ENCODE assay signal across 7 mouse cellular contexts in genomic region chr13:49370916-49371315, GRCm38 (mm10). TPM values are rescaled to one million over a fixed set of nuclear protein-coding genes. Genes with fewer than 3 reads are reported as not detected.
DNase-seq lines count a peak whose midpoint lies in the region; ATAC-seq and TF ChIP-seq lines count a peak whose summit lies in the region.
"Not testable (repeated sequence)": the region's sequence is repeated elsewhere in the genome, so short reads cannot be mapped to it uniquely, and the experiment has no call there.

No protein-coding gene starts in this region.

- not testable (repeated sequence) for H3K4me2 ChIP-seq in liver, postnatal 0 days (ENCODE audit: low read depth, low read length); neural tube, embryonic 11.5 days (ENCODE audit: low read depth)

- not testable (repeated sequence) for H3K9me3 ChIP-seq in hindbrain, embryonic 10.5 days; limb, embryonic 10.5 days (replicated peaks); liver, postnatal 0 days (ENCODE audit: low read length); neural tube, embryonic 11.5 days (ENCODE audit: control insufficient read depth, low read length)

- WGBS in cerebellum, adult 2 months = 77% methylated on average over 5 of the region's 5 CpGs
- WGBS in hindbrain, embryonic 10.5 days = 83% methylated on average over 5 of the region's 5 CpGs
- 89% methylated on average over 5 of the region's 5 CpGs for WGBS in limb, embryonic 10.5 days
- WGBS in liver, postnatal 0 days (ENCODE audit: insufficient replicate concordance) = 62% methylated on average over 5 of the region's 5 CpGs
- 85% methylated on average over 5 of the region's 5 CpGs for WGBS in neural tube, embryonic 11.5 days

- not testable (repeated sequence) for TF ChIP-seq CTCF in cerebellum, adult 2 months (IDR thresholded peaks at IDR 0.05; ENCODE audit: borderline replicate concordance, insufficient read depth, low read depth, low read length); gastrocnemius, adult 2 months (IDR thresholded peaks at IDR 0.05); liver, postnatal 0 days (IDR thresholded peaks at IDR 0.05; ENCODE audit: low read depth)

- not testable (repeated sequence) for TF ChIP-seq POLR2A in cerebellum, adult 2 months (IDR thresholded peaks at IDR 0.05; ENCODE audit: borderline replicate concordance, insufficient read depth, low read length)

- not testable (repeated sequence) for DNase-seq in cerebellum, adult 2 months; gastrocnemius, adult 2 months; hindbrain, embryonic 10.5 days (ENCODE audit: low spot score); limb, embryonic 10.5 days (ENCODE audit: low spot score); liver, postnatal 0 days; neural tube, embryonic 11.5 days (ENCODE audit: low spot score)
- DNase-seq in kidney, adult 18-20 months = peak; percentile 39

- ATAC-seq in liver, postnatal 0 days; neural tube, embryonic 11.5 days (ENCODE audit: insufficient read depth, low FRiP score, low TSS enrichment): not testable (repeated sequence)

- peaks cover 31% of the 10 kb centered on the region for H3K4me1 ChIP-seq in cerebellum, adult 2 months (ENCODE audit: control insufficient read depth, insufficient read depth, low read length)
- H3K4me1 ChIP-seq in hindbrain, embryonic 10.5 days (replicated peaks) = peaks cover 48% of the 10 kb centered on the region
- H3K4me1 ChIP-seq in limb, embryonic 10.5 days = peaks cover 33% of the 10 kb centered on the region
- peaks cover 22% of the 10 kb centered on the region for H3K4me1 ChIP-seq in liver, postnatal 0 days (ENCODE audit: insufficient read depth)
- not testable (repeated sequence) for H3K4me1 ChIP-seq in neural tube, embryonic 11.5 days (ENCODE audit: control insufficient read depth, insufficient read depth, low read length)

- H3K27me3 ChIP-seq in cerebellum, adult 2 months (ENCODE audit: control insufficient read depth, insufficient read depth, low read length); hindbrain, embryonic 10.5 days (ENCODE audit: insufficient read depth, poor library complexity, severe bottlenecking); limb, embryonic 10.5 days (ENCODE audit: low read depth, poor library complexity, severe bottlenecking); liver, postnatal 0 days (ENCODE audit: insufficient read depth, low read length); neural tube, embryonic 11.5 days (ENCODE audit: control insufficient read depth, insufficient read depth, low read length): not testable (repeated sequence)

- H3K27ac ChIP-seq in cerebellum, adult 2 months (ENCODE audit: insufficient read depth, low read length) = 0 out of 2 replicates have a peak overlapping the region, but pooled peaks have one; percentile 32
- H3K27ac ChIP-seq in gastrocnemius, adult 2 months = peak overlapping the region; percentile 84
- peak overlapping the region; percentile 70 for H3K27ac ChIP-seq in hindbrain, embryonic 10.5 days
- H3K27ac ChIP-seq in limb, embryonic 10.5 days = peak overlapping the region; percentile 61
- peak overlapping the region; percentile 55 for H3K27ac ChIP-seq in liver, postnatal 0 days (ENCODE audit: low read depth)
- peak overlapping the region; percentile 67 for H3K27ac ChIP-seq in neural tube, embryonic 11.5 days (ENCODE audit: low read depth, low read length)

- H3K4me3 ChIP-seq in cerebellum, adult 2 months (replicated peaks; ENCODE audit: insufficient read depth, low read depth, low read length); hindbrain, embryonic 10.5 days; limb, embryonic 10.5 days; liver, postnatal 0 days (ENCODE audit: low read depth, low read length); neural tube, embryonic 11.5 days (ENCODE audit: low read depth, low read length): not testable (repeated sequence)
- H3K4me3 ChIP-seq in gastrocnemius, adult 2 months = peak overlapping the region; percentile 24; the same call in 1 of the 2 replicates

- 0 out of 2 replicates have a peak overlapping the region, but pooled peaks have one; percentile 1 for H3K9ac ChIP-seq in liver, postnatal 0 days (replicated peaks)
- not testable (repeated sequence) for H3K9ac ChIP-seq in neural tube, embryonic 11.5 days (ENCODE audit: low read length)

- TF ChIP-seq EP300 in liver, postnatal 0 days (IDR thresholded peaks at IDR 0.05; ENCODE audit: low read depth) = not testable (repeated sequence)

- H3K36me3 ChIP-seq in hindbrain, embryonic 10.5 days = peaks cover 66% of the 10 kb centered on the region
- H3K36me3 ChIP-seq in limb, embryonic 10.5 days = peaks cover 66% of the 10 kb centered on the region
- peaks cover 10% of the 10 kb centered on the region for H3K36me3 ChIP-seq in liver, postnatal 0 days (replicated peaks; ENCODE audit: insufficient read depth, low read length)
- not testable (repeated sequence) for H3K36me3 ChIP-seq in neural tube, embryonic 11.5 days (ENCODE audit: control insufficient read depth, insufficient read depth, low read length)

- intact Hi-C loops in gastrocnemius, adult 2 months (cut with DNase I) = not testable (repeated sequence)

RNA-seq across cellular contexts. Expression of gene Bicd2, which starts 29.5 kb away (rescaled TPM):
- polyA plus RNA-seq in cerebellum, adult 2 months (2012; rRNA removed) = 50.6 and 50.7 TPM in 2 replicates
- total RNA-seq in gastrocnemius, adult 2 months (2021) = 10 to 100 TPM; 26.0 to 28.5 TPM
- polyA plus RNA-seq in hindbrain, embryonic 10.5 days (2016; fragmentation: Nextera tagmentation; extraction: Ambion mirVana) = 31.8 and 32.0 TPM in 2 replicates
- polyA plus RNA-seq in limb, embryonic 10.5 days (2016; fragmentation: Nextera tagmentation; extraction: Ambion mirVana) = 27.0 and 31.2 TPM in 2 replicates
- polyA plus RNA-seq in liver, postnatal 0 days (2015; fragmentation: Nextera tagmentation; extraction: Ambion mirVana) = 4.9 and 5.8 TPM in 2 replicates
- polyA plus RNA-seq in neural tube, embryonic 11.5 days (2014; fragmentation: Nextera tagmentation; extraction: Ambion mirVana) = 37.1 and 37.4 TPM in 2 replicates

RNA-seq across cellular contexts. Expression of gene Ippk, which starts 50.1 kb away (rescaled TPM):
- 11.3 and 12.8 TPM in 2 replicates for polyA plus RNA-seq in cerebellum, adult 2 months (2012; rRNA removed)
- total RNA-seq in gastrocnemius, adult 2 months (2021) = 1 to 10 TPM; 5.6 to 6.3 TPM
- polyA plus RNA-seq in hindbrain, embryonic 10.5 days (2016; fragmentation: Nextera tagmentation; extraction: Ambion mirVana) = 19.5 and 20.0 TPM in 2 replicates
- 17.3 and 21.0 TPM in 2 replicates for polyA plus RNA-seq in limb, embryonic 10.5 days (2016; fragmentation: Nextera tagmentation; extraction: Ambion mirVana)
- polyA plus RNA-seq in liver, postnatal 0 days (2015; fragmentation: Nextera tagmentation; extraction: Ambion mirVana) = 5.9 and 6.0 TPM in 2 replicates
- 16.2 and 19.7 TPM in 2 replicates for polyA plus RNA-seq in neural tube, embryonic 11.5 days (2014; fragmentation: Nextera tagmentation; extraction: Ambion mirVana)

RNA-seq across cellular contexts. Expression of gene Fgd3, which starts 50.8 kb away (rescaled TPM):
- polyA plus RNA-seq in cerebellum, adult 2 months (2012; rRNA removed) = 13.7 and 13.8 TPM in 2 replicates
- total RNA-seq in gastrocnemius, adult 2 months (2021) = 1 to 10 TPM in 1 of 2 experiments, under 1 TPM in 1; 0.97 to 1.1 TPM
- 0.98 TPM in 2 replicates for polyA plus RNA-seq in hindbrain, embryonic 10.5 days (2016; fragmentation: Nextera tagmentation; extraction: Ambion mirVana)
- polyA plus RNA-seq in limb, embryonic 10.5 days (2016; fragmentation: Nextera tagmentation; extraction: Ambion mirVana) = 0.62 and 0.83 TPM in 2 replicates
- 0.57 and 0.62 TPM in 2 replicates for polyA plus RNA-seq in liver, postnatal 0 days (2015; fragmentation: Nextera tagmentation; extraction: Ambion mirVana)
- polyA plus RNA-seq in neural tube, embryonic 11.5 days (2014; fragmentation: Nextera tagmentation; extraction: Ambion mirVana) = 1.1 and 1.2 TPM in 2 replicates

Comparison
In these comparisons a context has a peak if more than half of its experiments do, and no peak if none do; other contexts are left out.
1. H3K27ac ChIP-seq: peak in every context shown above with its lines; median percentile 84 in gastrocnemius, adult 2 months; 70 in hindbrain, embryonic 10.5 days; 67 in neural tube, embryonic 11.5 days; 61 in limb, embryonic 10.5 days; 55 in liver, postnatal 0 days; 32 in cerebellum, adult 2 months.